Mouse (Mus musculus): Measurements from ENCODE around the gene Ifi214. TPM values are rescaled to one million over a fixed set of nuclear protein-coding genes. Genes with fewer than 3 reads are reported as not detected.

Ifi214 gene
- total RNA-seq (2023) = 26.1 to 32.4 TPM (median 26.7 TPM) in 4 replicates

DNA sequence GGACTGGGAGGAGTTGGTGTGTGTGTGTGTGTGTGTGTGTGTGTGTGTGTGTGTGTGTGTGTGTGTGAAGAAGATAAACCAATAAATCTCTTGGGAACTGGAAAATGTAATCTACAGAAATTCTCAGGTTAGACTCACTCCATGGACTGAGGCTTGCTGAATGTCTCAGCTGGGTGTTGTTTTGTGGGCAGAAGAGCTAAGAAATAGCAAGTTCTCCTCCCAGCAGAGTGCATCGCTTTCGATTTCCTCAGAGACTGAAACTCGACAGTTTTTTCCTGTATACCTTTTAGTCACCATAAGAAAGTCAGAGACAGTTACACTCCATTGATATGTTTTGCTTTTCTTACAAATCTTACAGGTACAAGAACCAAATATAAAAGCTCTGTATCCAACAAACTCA, at the start of gene Ifi214:
TSS of gene Ifi214 (minus strand) at position 167 of the 400 bp plus-strand sequence.

DNA sequence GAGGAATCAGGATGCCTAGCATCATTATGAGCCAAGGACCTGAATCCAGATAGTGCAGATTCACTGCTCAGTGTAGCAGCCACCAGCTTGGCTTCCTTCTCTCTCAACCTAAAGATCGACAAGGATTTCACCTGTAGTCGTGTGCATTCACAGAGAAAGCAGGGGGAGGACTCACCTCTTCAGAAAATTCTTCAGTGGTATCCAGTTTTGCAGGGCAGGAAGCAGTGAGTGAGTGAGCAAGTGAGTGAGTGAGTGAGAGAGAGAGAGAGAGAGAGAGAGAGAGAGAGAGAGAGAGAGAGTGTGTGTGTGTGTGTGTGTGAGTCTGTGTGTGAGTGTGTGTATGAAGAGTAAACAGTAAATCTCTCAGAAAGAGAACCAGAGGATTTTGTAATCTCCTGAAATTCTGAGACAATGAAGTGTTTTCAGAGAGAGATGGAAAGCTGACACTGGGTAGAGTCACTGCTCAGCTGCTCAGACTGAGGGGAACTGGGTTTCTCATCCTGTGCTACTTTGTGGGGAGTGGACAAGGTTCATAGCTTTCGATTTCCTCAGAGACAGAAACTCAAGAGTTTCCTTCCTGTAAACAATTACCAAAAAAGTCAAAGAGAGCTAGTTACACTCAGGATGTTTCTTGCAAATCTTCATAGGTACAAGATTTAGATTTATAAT, 44.8 kb downstream of the Ifi214 start, which contains the start of gene Ifi206:
TSS of gene Ifi206 (minus strand) at position 230 of the 669 bp plus-strand sequence.

Other genes starting within 250 kb of the Ifi214 start
- not detected in 4 replicates for gene Ackr1, start 202.2 kb downstream of the Ifi214 start, total RNA-seq (2023)
- gene Aim2, start 185.1 kb downstream of the Ifi214 start, total RNA-seq (2023) = 116 to 126 TPM (median 117 TPM) in 4 replicates
- 0.30 TPM in 1 of 4 replicates, not detected in the others for gene Cadm3, start 168.3 kb downstream of the Ifi214 start, total RNA-seq (2023)
- gene Ifi206, start 44.9 kb downstream of the Ifi214 start, total RNA-seq (2023) = 62.9 to 65.7 TPM (median 63.6 TPM) in 4 replicates
- 81.2 to 98.4 TPM (median 92.8 TPM) in 4 replicates for gene Ifi213, start 63.3 kb upstream of the Ifi214 start, total RNA-seq (2023)
- gene Ifi209, start 95.0 kb upstream of the Ifi214 start, total RNA-seq (2023) = 166 to 193 TPM (median 180 TPM) in 4 replicates
- 31.6 to 37.4 TPM (median 34.4 TPM) in 4 replicates for gene Ifi208, start 137.7 kb upstream of the Ifi214 start, total RNA-seq (2023)
- gene Ifi207, start 205.8 kb upstream of the Ifi214 start, total RNA-seq (2023) = 1.1 to 1.4 TPM (median 1.3 TPM) in 4 replicates
- 10.1 to 13.1 TPM (median 11.2 TPM) in 4 replicates for gene Ifi204, start 231.0 kb upstream of the Ifi214 start, total RNA-seq (2023)

Measured in B cell, adult 62 days (primary cell).